Mouse (Mus musculus) kidney, adult 11 months (tissue): ENCODE results near the gene Lrrc4b.

ENCODE experiments used
- DNase-seq: peaks from one replicate; pipeline ENCODE4 v3.0.0; 2022

The Lrrc4b gene

GRCm38 (mm10) chr7:44437933-44438332 lies 9.1 kb downstream of the Lrrc4b start:
- no peak for DNase-seq

DNA sequence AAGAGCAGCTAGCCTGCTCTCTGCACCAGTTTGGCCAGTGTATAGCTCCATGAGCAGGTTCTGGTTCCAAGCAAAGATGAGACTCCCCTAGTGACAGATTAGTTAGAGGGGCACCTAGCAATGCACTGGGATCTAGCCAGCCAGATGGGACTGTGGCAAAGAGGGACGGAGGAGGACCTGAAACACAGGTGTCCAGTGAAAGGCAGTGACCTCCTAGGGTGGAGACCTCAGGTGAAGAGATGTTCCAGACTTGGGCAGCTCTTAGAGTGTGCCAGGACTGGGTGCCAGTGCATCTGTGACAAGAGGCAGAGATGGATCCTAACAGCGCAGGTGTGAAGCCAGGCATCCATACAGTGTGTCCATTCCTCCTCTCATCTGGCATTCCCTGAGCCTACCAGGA lies 10.9 kb downstream of the Lrrc4b start:
- no peak for DNase-seq

DNA sequence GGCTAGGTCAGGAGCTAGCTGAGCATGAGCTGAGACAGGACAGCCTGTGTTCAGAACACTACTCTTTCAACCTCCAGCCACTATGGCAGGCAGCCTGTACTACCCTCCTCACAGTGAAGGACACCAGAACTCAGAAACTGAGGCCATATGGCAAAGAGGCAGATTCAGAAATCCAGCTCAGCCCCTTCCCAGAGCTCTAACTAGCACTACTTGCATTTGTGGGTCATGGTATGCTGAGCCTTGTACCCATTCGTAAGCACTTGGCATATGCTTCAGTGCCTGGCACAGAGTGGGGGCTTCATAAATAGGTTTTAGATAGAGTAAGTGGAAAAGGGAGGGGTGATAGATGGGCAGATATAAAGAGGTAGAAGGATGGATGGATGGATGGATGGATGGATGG lies 11.7 kb downstream of the Lrrc4b start:
- no peak for DNase-seq

GRCm38 (mm10) chr7:44441180-44441579 lies 12.4 kb downstream of the Lrrc4b start:
- DNase-seq = no peak

DNA sequence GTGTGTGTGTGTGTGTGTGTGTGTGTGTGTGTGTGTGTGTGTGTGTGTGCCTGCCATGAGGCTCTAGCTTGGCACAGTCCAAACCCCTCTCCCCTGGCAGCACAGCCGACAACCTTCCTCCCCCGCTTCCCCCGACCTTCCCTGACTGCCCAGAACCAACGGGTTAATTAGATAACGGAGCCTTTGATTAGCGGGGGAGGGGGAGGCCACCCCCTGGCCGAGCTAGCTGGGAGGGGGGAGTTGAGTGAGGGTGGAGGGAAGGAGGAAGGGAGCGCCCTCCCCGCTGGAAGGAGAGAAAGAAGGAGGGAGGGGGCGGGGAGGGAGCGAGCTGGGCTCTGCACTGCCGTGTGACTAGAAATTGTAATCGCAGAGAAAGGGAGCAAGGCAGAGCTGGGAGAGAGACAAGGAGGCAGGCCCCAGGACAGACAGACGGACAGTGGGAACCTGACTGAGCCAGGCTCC lies 12.9 kb downstream of the Lrrc4b start:
- DNase-seq = no peak

DNA sequence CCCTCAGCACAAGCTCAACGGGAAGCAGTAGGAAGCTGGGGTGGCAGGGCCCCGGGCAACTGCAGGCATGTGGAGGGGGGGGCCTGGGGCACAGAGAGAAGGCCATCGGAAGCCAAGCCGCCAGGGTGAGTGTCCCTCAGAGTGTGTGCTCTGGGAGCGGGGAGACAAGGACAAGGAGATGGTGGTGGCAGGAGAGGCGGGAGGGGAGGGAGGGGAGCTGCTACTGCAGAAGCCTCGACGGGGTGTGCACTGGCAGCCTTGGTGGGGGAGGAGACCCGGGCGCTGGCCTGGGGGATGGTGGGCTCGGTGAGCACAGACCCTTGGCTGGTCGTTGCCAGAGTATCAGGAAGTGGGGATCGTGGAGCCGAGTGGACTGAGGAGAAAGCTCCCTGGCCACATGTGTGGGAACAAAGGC lies 13.6 kb downstream of the Lrrc4b start:
- no peak for DNase-seq

DNA sequence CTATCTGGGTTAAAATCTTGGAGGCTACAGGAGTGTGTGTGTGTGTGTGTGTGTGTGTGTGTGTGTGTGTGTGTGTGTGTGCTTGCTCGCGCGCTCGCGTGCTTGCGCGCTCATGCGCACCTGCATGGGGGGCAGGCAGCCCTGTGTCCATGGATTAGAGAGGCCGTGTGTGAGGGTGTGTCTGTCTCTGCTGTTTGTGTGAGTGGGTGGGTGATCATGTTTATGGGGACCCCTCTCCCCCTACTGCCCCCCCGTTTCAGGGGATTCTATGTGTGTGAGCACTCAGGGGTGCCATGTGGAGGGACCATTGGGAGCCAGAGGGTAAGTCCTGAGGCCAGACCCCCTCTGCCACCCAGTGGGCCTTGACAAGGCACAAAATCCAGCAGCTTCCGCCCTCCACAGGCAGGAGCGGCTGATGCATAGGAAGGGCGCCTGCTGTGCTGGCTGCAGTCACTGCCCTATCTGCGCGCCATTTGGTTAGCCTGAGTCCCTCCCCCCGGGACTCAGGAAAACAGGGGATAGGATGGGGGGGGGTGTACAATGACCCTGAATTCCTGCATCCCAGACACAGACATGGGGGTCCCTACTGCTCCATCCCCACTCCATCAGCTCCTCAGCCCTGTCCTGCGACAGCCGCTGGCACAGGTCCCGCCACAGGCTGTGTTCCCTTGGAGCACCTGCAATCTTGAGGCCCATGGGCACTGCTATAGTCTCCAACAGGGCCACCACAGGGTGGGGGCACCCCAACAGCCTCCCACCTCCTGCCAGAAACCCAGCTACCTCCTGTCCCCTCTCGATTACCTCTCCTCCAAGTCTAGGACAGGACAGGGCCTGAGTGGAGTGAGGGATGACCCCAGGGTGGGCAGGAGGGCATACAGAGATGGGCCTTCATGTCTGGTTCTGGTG lies 14.7 kb downstream of the Lrrc4b start:
- no peak for DNase-seq

GRCm38 (mm10) chr7:44444886-44445527 lies 16.2 kb downstream of the Lrrc4b start:
- no peak for DNase-seq

DNA sequence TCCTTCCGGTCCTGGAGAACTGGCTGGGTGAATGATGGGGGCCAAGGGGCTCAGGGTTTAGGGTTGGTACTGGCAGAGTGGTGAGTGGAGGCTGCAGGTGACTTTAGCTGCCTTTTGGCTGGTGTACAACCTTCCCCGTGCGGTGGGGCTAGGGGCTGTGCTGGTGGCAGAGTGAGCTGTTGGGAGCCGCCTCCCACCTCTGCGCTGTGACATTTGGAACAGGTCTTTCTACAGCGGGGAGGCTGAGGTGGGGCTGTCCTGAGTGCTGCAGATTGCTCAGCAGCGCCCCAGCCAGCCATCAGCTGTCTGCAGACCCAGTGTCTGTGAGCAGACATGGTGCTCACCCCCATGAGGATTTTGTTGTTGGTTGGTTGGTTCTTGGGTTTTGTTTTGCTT lies 16.7 kb downstream of the Lrrc4b start:
- DNase-seq = no peak

- DNase-seq = no peak
Observed at GRCm38 (mm10) chr7:44446070-44446855, 17.4 kb downstream of the Lrrc4b start.

DNA sequence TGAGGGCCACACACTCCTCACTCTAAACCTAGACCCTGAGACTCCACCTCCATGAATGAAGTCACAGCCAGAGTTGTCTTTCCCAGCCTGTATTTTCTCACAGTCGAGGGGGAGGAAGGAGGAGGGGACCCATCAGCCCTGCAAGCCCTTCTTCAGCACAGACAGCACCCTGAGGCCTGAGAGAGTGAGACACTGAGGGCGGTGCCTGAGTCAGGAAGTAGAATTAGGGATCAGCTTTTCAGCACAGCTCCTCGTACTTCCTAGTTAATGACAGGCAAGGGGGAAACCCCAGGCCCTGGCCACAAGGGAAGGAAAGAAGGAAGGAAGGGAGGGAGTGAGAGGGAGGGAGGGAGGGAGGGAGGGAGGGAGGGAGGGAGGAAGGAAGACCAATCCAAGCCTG lies 24.4 kb downstream of the Lrrc4b start:
- DNase-seq = no peak

- no peak for DNase-seq
Observed at GRCm38 (mm10) chr7:44456302-44456701, 27.5 kb downstream of the Lrrc4b start.

GRCm38 (mm10) chr7:44460067-44460466 lies 31.2 kb downstream of the Lrrc4b start:
- DNase-seq = no peak

DNA sequence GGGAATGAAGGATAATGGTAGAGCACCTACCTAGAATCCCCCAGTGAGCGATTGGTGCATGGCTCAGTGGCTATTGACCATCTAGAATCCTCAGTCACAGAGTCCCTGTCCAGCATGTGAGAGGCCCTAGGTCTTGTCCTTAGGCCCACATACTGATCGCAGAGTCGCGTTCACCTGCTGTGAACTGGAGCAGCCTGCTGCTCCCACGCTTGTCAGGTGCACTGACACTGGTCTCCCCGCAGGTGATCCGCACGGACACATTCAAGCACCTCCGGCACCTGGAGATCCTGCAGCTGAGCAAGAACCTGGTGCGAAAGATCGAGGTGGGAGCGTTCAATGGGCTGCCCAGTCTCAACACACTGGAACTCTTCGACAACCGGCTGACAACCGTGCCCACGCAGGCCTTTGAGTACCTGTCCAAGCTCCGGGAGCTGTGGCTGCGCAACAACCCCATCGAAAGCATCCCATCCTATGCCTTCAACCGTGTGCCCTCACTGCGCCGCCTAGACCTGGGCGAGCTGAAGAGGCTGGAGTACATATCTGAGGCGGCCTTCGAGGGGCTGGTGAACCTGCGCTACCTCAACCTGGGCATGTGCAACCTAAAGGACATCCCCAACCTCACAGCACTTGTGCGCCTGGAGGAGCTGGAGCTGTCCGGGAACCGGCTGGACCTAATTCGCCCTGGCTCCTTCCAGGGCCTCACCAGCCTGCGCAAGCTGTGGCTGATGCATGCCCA lies 32.1 kb downstream of the Lrrc4b start:
- no peak for DNase-seq

GRCm38 (mm10) chr7:44461503-44462217 lies 32.8 kb downstream of the Lrrc4b start:
- DNase-seq = no peak

GRCm38 (mm10) chr7:44462218-44463055 lies 33.6 kb downstream of the Lrrc4b start:
- no peak for DNase-seq

- DNase-seq = no peak
Observed at GRCm38 (mm10) chr7:44463056-44463425, 34.2 kb downstream of the Lrrc4b start.

DNA sequence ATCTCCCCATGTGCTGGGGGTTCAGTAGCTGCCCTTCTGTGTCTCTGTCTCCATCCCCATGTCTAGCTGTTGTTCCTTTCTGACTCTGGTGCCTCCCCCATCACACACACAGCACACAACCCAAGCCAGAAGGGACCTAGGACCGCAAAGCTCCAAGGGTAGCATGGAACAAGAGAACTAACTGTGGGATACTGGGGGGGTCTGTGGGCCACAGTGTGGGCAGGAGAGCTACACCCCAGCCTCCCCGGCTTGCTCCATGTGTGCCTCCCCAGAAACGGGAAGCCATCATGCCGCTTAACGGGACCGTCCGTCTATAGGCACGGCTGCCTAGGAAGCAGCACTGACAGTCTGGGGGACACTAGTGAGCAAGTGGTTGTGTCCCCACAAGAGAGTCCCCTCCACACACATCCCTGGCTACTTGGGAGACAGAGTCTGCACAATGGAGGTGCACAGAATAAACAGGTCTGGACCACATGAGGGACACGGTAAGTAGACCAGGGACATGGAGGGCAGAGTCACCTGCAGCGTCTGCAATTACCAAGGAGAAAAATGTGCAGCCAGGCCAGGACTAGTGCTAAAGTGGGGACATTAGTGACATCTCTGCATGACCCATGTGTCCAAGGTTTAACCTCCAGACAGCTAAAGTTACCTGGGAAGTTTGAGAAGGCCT lies 34.9 kb downstream of the Lrrc4b start:
- no peak for DNase-seq

DNA sequence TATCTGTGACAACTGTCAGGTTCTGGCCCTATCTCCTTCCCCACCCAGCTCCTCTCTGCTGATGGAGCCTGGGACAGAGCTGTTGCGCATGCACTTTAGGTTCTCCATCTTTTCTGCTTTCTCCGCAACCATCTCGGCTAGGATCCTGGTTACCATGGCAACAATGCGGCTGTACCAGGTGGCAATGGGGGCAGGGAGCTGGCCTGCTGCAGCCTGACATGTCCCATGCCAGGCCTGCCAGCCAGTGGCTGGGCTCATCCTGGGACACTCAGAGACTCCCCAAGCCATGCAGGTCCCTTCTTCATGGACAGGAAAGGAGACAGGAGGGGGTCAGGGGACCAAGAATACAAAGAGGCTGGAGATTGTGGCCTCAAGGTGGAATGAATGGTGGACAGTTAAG lies 35.7 kb downstream of the Lrrc4b start:
- DNase-seq = no peak

DNA sequence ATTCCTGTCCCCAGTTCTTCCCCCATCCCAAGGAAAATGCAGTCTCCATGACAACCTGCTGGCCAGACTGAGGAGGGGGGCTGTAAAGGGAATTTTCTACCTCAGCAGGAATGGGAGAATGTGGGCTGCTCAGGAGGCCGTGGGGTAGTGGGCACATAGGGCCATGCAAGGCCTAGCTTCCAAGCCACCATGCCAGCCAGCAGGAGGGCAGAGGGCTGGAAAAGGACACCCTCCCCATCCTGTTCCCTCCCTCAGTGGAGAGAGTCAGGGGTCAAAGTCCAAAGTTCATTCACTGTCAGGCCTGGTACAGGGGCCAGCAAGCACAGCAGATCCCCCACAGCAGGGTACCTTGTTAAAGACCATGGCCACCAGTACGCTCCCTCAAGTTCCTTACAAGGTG lies 36.3 kb downstream of the Lrrc4b start, which contains the start of gene Aspdh:
Aspdh (plus strand) TSS at position 281 of the 400 bp plus-strand sequence.
- DNase-seq = peak; percentile 78
